Mouse (Mus musculus): ENCODE results near the gene Pskh1. TPM values are rescaled to one million over a fixed set of nuclear protein-coding genes. Genes with fewer than 3 reads are reported as not detected.
A peak's percentile ranks its signal among the peaks of the same experiment; 100 is the strongest.

Gene Pskh1
- polyA plus RNA-seq, 1 experiment from 2014 or later: 18.3 TPM

GRCm38 (mm10) chr8:105942026-105942425 is 41.8 kb downstream of the Pskh1 start:
- Histone ChIP-seq H3K27ac (no peak overlapping the region), H3K4me3 (replicated peaks) (no peak overlapping the region), H3K4me2 (no peak overlapping the region), H3K4me1 (peaks cover 10% of the 10 kb centered on the region), H3K9me3 (no peaks in the 10 kb centered on the region), H3K36me3 (replicated peaks) (no peaks in the 10 kb centered on the region), H3K27me3 (no peaks in the 10 kb centered on the region), H3K9ac (no peak overlapping the region)
- 96% methylated on average over 11 of the region's 11 CpGs for WGBS
- no peak for ATAC-seq (ENCODE audit: low FRiP score)

GRCm38 (mm10) chr8:105942542-105942941 is 42.3 kb downstream of the Pskh1 start:
- Histone ChIP-seq H3K36me3 (replicated peaks) (no peaks in the 10 kb centered on the region), H3K27me3 (no peaks in the 10 kb centered on the region), H3K4me1 (peaks cover 9% of the 10 kb centered on the region), H3K27ac (no peak overlapping the region), H3K9ac (no peak overlapping the region), H3K4me3 (replicated peaks) (no peak overlapping the region), H3K4me2 (no peak overlapping the region), H3K9me3 (no peaks in the 10 kb centered on the region)
- ATAC-seq (ENCODE audit: low FRiP score): no peak
- 95% methylated on average over 5 of the region's 5 CpGs for WGBS

GRCm38 (mm10) chr8:105943321-105943739 is 43.1 kb downstream of the Pskh1 start, which contains the start of gene Lcat:
Gene Lcat (minus strand): TSS chr8:105943382.
- Histone ChIP-seq H3K27me3 (no peaks in the 10 kb centered on the region), H3K9ac (no peak within 1 kb of the TSS), H3K4me1 (peaks cover 1% of the 10 kb centered on the region), H3K9me3 (no peaks in the 10 kb centered on the region), H3K4me2 (no peak within 1 kb of the TSS), H3K36me3 (replicated peaks) (no peaks in the 10 kb centered on the region), H3K4me3 (replicated peaks) (no peak within 1 kb of the TSS), H3K27ac (no peak within 1 kb of the TSS)
- ATAC-seq (ENCODE audit: low FRiP score): no peak
- WGBS: 62% methylated on average over 8 of the region's 8 CpGs

- H3K36me3 ChIP-seq (replicated peaks): no peaks in the 10 kb centered on the region
- ATAC-seq (ENCODE audit: low FRiP score): no peak
- WGBS: 83% methylated on average over 10 of the region's 10 CpGs
Measured at GRCm38 (mm10) chr8:105949350-105949749, 49.1 kb downstream of the Pskh1 start.

GRCm38 (mm10) chr8:105951057-105951659 is 50.9 kb downstream of the Pskh1 start:
- WGBS: 65% methylated on average over 7 of the region's 7 CpGs
- Histone ChIP-seq H3K27ac (no peak overlapping the region), H3K4me3 (replicated peaks) (no peak overlapping the region), H3K9ac (no peak overlapping the region), H3K9me3 (no peaks in the 10 kb centered on the region), H3K4me1 (no peaks in the 10 kb centered on the region), H3K4me2 (no peak overlapping the region), H3K36me3 (replicated peaks) (no peaks in the 10 kb centered on the region), H3K27me3 (no peaks in the 10 kb centered on the region)
- no peak for ATAC-seq (ENCODE audit: low FRiP score)

More at GRCm38 (mm10) chr8:105949350-105949749, 49.1 kb downstream of the Pskh1 start:
- H3K27ac ChIP-seq: no peak overlapping the region
- H3K27me3 ChIP-seq: no peaks in the 10 kb centered on the region
- no peak overlapping the region for H3K4me3 ChIP-seq (replicated peaks)
- H3K9ac ChIP-seq: no peak overlapping the region
- H3K4me2 ChIP-seq: no peak overlapping the region
- no peaks in the 10 kb centered on the region for H3K9me3 ChIP-seq
- no peaks in the 10 kb centered on the region for H3K4me1 ChIP-seq

GRCm38 (mm10) chr8:105956556-105956955 is 56.3 kb downstream of the Pskh1 start:
- Histone ChIP-seq H3K4me1 (no peaks in the 10 kb centered on the region), H3K9ac (no peak overlapping the region), H3K27me3 (no peaks in the 10 kb centered on the region), H3K4me3 (replicated peaks) (no peak overlapping the region), H3K4me2 (no peak overlapping the region), H3K9me3 (no peaks in the 10 kb centered on the region), H3K27ac (no peak overlapping the region), H3K36me3 (replicated peaks) (no peaks in the 10 kb centered on the region)
- no peak for ATAC-seq (ENCODE audit: low FRiP score)
- 91% methylated on average over 4 of the region's 4 CpGs for WGBS

- Histone ChIP-seq H3K4me3 (replicated peaks) (no peak overlapping the region), H3K27me3 (no peaks in the 10 kb centered on the region), H3K4me1 (no peaks in the 10 kb centered on the region), H3K4me2 (no peak overlapping the region), H3K36me3 (replicated peaks) (no peaks in the 10 kb centered on the region), H3K27ac (no peak overlapping the region), H3K9ac (no peak overlapping the region), H3K9me3 (no peaks in the 10 kb centered on the region)
- ATAC-seq (ENCODE audit: low FRiP score): no peak
- WGBS: 68% methylated on average over 2 of the region's 4 CpGs
Measured at GRCm38 (mm10) chr8:105957813-105958212, 57.6 kb downstream of the Pskh1 start.

GRCm38 (mm10) chr8:105959350-105959749 is 59.1 kb downstream of the Pskh1 start:
- Histone ChIP-seq H3K4me2 (no peak overlapping the region), H3K36me3 (replicated peaks) (no peaks in the 10 kb centered on the region), H3K4me3 (replicated peaks) (no peak overlapping the region), H3K9me3 (no peaks in the 10 kb centered on the region), H3K4me1 (no peaks in the 10 kb centered on the region; the same call in 1 of the 2 replicates), H3K27me3 (peaks cover 9% of the 10 kb centered on the region), H3K27ac (no peak overlapping the region), H3K9ac (no peak overlapping the region)
- WGBS: 86% methylated on average over 7 of the region's 7 CpGs
- no peak for ATAC-seq (ENCODE audit: low FRiP score)

- Histone ChIP-seq H3K27me3 (peaks cover 27% of the 10 kb centered on the region), H3K9ac (no peak overlapping the region), H3K4me1 (peaks cover 13% of the 10 kb centered on the region), H3K9me3 (no peaks in the 10 kb centered on the region), H3K36me3 (replicated peaks) (no peaks in the 10 kb centered on the region), H3K27ac (no peak overlapping the region), H3K4me2 (no peak overlapping the region), H3K4me3 (replicated peaks) (no peak overlapping the region)
- ATAC-seq (ENCODE audit: low FRiP score): no peak
- 78% methylated on average over 14 of the region's 14 CpGs for WGBS
Measured at GRCm38 (mm10) chr8:105961101-105961500, 60.9 kb downstream of the Pskh1 start.

- Histone ChIP-seq H3K27me3 (peaks cover 31% of the 10 kb centered on the region), H3K36me3 (replicated peaks) (no peaks in the 10 kb centered on the region), H3K27ac (no peak overlapping the region), H3K4me1 (peaks cover 16% of the 10 kb centered on the region), H3K9me3 (no peaks in the 10 kb centered on the region), H3K4me3 (replicated peaks) (no peak overlapping the region), H3K4me2 (no peak overlapping the region), H3K9ac (no peak overlapping the region)
- ATAC-seq (ENCODE audit: low FRiP score): no peak
- WGBS: 88% methylated on average over 10 of the region's 10 CpGs
Measured at GRCm38 (mm10) chr8:105961536-105961935, 61.3 kb downstream of the Pskh1 start.

GRCm38 (mm10) chr8:105964506-105965265 is 64.4 kb downstream of the Pskh1 start:
- peaks cover 47% of the 10 kb centered on the region for H3K27me3 ChIP-seq
- no peaks in the 10 kb centered on the region for H3K36me3 ChIP-seq (replicated peaks)
- no peaks in the 10 kb centered on the region for H3K9me3 ChIP-seq
- no peak overlapping the region for H3K27ac ChIP-seq
- H3K4me2 ChIP-seq: peak overlapping the region; percentile 76
- WGBS: 75% methylated on average over 12 of the region's 12 CpGs
- no peak for ATAC-seq (ENCODE audit: low FRiP score)
- H3K4me1 ChIP-seq: peaks cover 22% of the 10 kb centered on the region
- peak overlapping the region; percentile 59 for H3K4me3 ChIP-seq (replicated peaks)
- no peak overlapping the region for H3K9ac ChIP-seq

GRCm38 (mm10) chr8:105965266-105965904 is 65.1 kb downstream of the Pskh1 start:
- 2% methylated on average over 40 of the region's 40 CpGs for WGBS
- H3K27ac ChIP-seq: no peak overlapping the region

More at GRCm38 (mm10) chr8:105965266-105965904, 65.1 kb downstream of the Pskh1 start:
- Histone ChIP-seq H3K36me3 (replicated peaks) (no peaks in the 10 kb centered on the region), H3K4me1 (peaks cover 22% of the 10 kb centered on the region), H3K9ac (peak overlapping the region; percentile 61), H3K9me3 (no peaks in the 10 kb centered on the region), H3K27me3 (peaks cover 47% of the 10 kb centered on the region), H3K4me3 (replicated peaks) (peak overlapping the region; percentile 59), H3K4me2 (peak overlapping the region; percentile 76)
- peak; percentile 60 for ATAC-seq (ENCODE audit: low FRiP score)
